Mouse (Mus musculus) embryonic fibroblast, embryonic 13.5 days (primary cell): ENCODE results near the gene Socs3. TPM values are rescaled to one million over a fixed set of nuclear protein-coding genes. Genes with fewer than 3 reads are reported as not detected.

Experiments used
- H3K27ac ChIP-seq: 2 replicates; pipeline ENCODE4 v1.5.1; 2012; ENCODE audit warnings: low read length, control low read depth, inconsistent platforms; ENCODE audit not compliant: insufficient read depth
- H3K4me1 ChIP-seq: 2 replicates; pipeline ENCODE4 v1.6.1; 2011; ENCODE audit warnings: low read length; ENCODE audit not compliant: control insufficient read depth, insufficient read depth
- H3K4me3 ChIP-seq: 2 replicates; pipeline ENCODE4 v1.5.1; 2011; ENCODE audit warnings: mild to moderate bottlenecking, control low read depth, low read length; ENCODE audit not compliant: insufficient read depth
- CTCF ChIP-seq: IDR thresholded peaks from 2 replicates; pipeline ENCODE4 v1.5.1; 2011; ENCODE audit warnings: mild to moderate bottlenecking, control low read depth, low read length, moderate library complexity, borderline replicate concordance; ENCODE audit not compliant: insufficient read depth
- POLR2A ChIP-seq: IDR thresholded peaks from 2 replicates; pipeline ENCODE4 v1.6.1; 2011; ENCODE audit warnings: low read depth, mild to moderate bottlenecking, control low read depth, low read length, moderate library complexity
- polyA plus RNA-seq: library from polyadenylated mRNA; stranded (reverse); fragments of >200 nt; gene quantifications from 2 replicates; pipeline ENCODE4 v1.2.4, GENCODE M21; 2011; ENCODE audit warnings: low read depth; ENCODE audit not compliant: missing spikeins, insufficient read length

Socs3 gene
- polyA plus RNA-seq, 1 experiment: 31.9 TPM

DNA sequence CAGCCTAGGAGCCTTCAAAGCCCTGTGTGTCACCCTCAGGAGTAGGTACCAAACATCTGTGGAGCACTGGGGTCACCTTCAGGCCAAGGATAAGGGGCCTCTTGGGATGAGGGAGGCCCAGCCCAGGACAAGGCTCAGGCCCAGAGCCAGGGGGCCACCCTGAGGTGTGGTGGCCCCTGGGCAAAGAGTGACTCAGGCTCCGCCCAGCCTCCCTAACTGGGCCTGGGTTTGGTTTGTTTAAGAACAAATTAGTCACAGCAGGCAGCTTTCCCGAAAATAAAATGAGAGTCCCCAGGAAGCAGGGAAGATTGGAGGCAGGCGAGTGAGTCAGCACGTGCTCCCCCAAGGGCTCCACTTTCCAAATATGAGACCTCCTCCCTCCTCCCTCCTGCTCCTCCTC is 37.7 kb downstream of the Socs3 start:
- TF ChIP-seq CTCF (no peak), POLR2A (no peak)
- Histone ChIP-seq H3K27ac (peak overlapping the region; percentile 72), H3K4me1 (peaks cover 35% of the 10 kb centered on the region), H3K4me3 (no peak overlapping the region)

DNA sequence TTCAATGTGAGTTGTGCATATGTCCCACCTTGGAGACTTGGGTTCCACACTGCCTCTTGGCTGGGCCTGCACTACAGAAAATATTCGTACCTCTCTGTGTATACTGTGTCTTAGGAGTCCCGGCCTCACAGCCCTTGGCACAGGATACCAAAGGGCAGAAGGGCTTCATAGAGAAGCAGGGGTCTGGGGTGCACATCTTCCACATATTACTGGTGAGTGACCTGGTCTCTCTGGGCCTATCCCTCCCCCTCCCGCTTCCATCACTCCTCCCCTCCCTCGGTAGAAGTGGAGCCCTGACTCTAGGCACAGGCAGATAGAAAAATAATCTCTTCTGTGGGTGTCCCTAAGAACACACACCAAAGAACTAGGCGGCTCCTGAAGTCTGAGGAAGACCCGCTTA is 38.3 kb downstream of the Socs3 start:
- TF ChIP-seq CTCF (no peak), POLR2A (no peak)
- Histone ChIP-seq H3K4me3 (no peak overlapping the region), H3K4me1 (peaks cover 34% of the 10 kb centered on the region), H3K27ac (peak overlapping the region; percentile 72)

DNA sequence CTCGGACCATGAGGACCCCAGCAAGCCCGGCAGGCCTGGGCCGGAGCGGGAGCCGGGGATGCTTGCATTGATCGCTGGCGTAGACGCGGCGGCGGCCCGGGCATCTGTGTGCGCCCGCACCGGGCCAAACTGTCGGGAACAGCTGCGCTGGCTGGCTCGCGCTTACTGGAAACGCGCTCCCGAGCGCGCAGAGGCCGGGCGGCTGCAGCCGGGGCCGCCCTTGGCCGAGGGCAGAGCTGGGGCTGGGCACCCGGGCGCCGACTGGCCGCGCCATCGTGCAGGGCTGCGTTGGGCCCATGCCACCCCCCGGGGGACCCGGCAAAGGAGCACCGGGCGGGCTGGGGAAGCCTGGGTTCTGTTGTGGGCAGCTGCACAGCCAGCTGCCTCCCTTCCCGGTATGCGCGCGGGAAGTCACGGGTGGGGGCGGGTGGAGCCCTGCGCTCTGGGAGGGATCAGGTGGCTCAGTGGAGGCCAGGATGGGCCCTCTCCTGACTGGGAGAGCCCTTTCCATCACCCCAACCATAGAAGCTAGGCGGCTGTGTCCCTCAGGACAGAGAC is 39.0 kb downstream of the Socs3 start:
- H3K27ac ChIP-seq: no peak overlapping the region; the same call in 1 of the 2 replicates
- H3K4me1 ChIP-seq: peaks cover 27% of the 10 kb centered on the region
- TF ChIP-seq POLR2A (no peak), CTCF (no peak)
- H3K4me3 ChIP-seq: no peak overlapping the region

DNA sequence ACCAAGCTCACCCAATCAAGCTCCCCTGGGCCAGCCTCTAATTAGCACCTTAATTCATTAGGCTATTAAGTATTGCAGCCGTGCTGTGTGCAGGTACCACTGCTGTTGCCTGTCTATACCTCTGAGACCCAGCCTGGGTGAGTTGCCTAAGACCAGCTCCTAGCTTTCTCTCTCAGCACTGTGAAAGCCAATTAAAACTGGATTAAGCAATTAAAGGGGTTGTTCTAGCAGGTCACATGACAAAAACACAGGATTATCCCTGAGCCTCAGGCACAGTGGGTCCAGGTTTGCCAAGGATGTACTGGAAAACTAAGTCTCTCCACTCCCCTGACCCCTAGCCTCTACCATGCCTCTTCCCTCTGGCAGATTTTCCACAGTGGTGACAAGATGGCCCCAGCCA is 44.3 kb downstream of the Socs3 start:
- Histone ChIP-seq H3K4me1 (peaks cover 2% of the 10 kb centered on the region; the same call in 1 of the 2 replicates), H3K27ac (no peak overlapping the region), H3K4me3 (no peak overlapping the region)
- TF ChIP-seq CTCF (no peak), POLR2A (no peak)

DNA sequence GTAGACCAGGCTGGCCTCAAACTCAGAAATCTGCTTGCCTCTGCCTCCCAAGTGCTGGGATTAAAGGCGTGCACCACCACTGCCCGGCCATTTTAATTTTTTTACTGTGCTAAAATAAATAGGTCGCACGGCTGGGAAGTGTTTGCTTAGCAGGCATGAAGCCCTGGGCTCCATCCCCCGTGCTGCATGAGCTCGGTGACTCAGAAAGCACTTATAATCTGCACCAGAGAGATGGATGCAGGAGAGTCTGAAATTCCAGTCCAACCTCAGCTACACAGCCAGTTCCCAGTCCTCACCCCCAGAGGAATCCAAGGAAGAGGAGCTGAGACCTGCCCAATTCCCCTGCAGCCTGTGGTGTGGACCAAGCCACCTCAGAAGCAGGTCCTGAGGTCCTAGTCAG is 45.4 kb downstream of the Socs3 start:
- Histone ChIP-seq H3K4me1 (peaks cover 2% of the 10 kb centered on the region; the same call in 1 of the 2 replicates), H3K27ac (no peak overlapping the region), H3K4me3 (no peak overlapping the region)
- TF ChIP-seq POLR2A (no peak), CTCF (no peak)

DNA sequence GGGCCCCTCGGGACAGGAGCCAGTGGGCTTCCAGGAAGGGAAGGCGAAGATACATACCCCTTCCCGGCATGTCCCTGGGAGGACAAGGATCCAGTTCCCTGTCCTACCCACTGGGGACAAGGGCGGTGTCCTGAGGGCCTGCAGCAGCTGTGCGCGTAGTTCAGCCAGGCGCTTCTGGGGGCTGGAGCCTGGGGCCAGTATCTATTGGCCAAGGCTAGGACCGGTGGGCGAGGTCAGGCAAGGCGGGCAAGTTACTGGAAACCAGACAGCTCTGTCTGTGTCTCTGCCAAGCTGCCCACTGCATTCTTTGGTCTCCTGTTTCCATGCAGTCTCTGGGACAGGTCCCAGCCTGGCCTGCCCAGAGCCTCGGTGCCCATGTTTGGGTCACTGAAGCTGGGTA is 46.6 kb downstream of the Socs3 start:
- peaks cover 2% of the 10 kb centered on the region; the same call in 1 of the 2 replicates for H3K4me1 ChIP-seq
- H3K27ac ChIP-seq: no peak overlapping the region
- no peak overlapping the region for H3K4me3 ChIP-seq
- no peak for TF ChIP-seq POLR2A
- TF ChIP-seq CTCF: no peak

DNA sequence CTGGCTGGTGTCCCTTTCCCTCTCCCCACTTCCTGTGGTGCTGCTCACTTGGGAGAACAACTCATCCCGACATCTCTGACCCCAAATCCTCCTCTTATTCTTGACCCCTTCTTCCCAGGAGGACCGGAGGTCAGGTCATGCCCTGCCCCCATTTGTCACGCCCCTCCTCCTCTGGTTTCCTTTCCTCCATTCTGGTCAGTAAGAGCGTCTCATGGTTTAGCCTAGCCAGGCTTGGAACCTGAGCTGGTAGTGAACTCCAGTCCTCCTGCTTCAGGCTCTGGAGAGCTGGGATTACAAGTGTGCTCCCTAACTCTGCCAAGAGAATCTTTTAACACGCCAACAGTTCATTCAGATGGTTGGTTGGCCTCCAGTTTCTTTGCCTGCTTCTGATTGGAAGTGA is 50.6 kb downstream of the Socs3 start:
- H3K4me1 ChIP-seq: no peaks in the 10 kb centered on the region
- no peak overlapping the region for H3K4me3 ChIP-seq
- TF ChIP-seq POLR2A (no peak), CTCF (no peak)
- H3K27ac ChIP-seq: no peak overlapping the region

DNA sequence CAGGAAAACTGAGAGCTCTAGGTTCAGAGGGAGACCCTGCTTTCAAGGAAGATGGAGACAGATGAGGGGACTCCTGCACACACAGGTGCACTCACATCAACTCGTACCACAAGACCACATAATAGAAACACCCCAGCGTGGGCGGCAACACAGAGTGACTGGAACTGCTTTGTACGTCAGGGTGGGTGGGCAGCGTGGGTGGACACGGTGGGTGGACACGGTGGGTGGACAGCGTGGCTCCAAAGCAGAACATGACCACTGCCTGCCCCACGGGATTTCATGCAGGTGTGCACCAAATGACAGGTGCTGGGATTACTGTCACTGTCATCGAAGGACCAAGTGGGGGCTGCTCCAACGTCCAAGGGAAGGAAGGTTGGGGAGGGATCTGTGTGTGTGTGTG is 51.3 kb downstream of the Socs3 start:
- H3K27ac ChIP-seq: no peak overlapping the region
- TF ChIP-seq CTCF (no peak), POLR2A (no peak)
- H3K4me3 ChIP-seq: no peak overlapping the region
- H3K4me1 ChIP-seq: no peaks in the 10 kb centered on the region

Other genes with a start within 250 kb of the Socs3 start
- gene Tmc8, start 188.0 kb downstream of the Socs3 start, polyA plus RNA-seq: 0.30 and 0.39 TPM in 2 replicates
- 19.5 and 20.5 TPM in 2 replicates for gene Tmc6, start 187.8 kb downstream of the Socs3 start, polyA plus RNA-seq
- gene 6030468B19Rik, start 172.4 kb downstream of the Socs3 start, polyA plus RNA-seq: not detected in 2 replicates
- 0.49 TPM in 1 of 2 replicates, not detected in the other for gene Gm20708, start 160.4 kb downstream of the Socs3 start, polyA plus RNA-seq
- 66.9 and 68.6 TPM in 2 replicates for gene Syngr2, start 160.4 kb downstream of the Socs3 start, polyA plus RNA-seq
- gene Afmid, start 144.1 kb downstream of the Socs3 start, polyA plus RNA-seq: 5.6 and 6.4 TPM in 2 replicates
- 48.4 and 61.9 TPM in 2 replicates for gene Tk1, start 144.0 kb downstream of the Socs3 start, polyA plus RNA-seq
- gene Birc5, start 120.8 kb downstream of the Socs3 start, polyA plus RNA-seq: 73.3 and 86.8 TPM in 2 replicates
- gene Tmem235, start 109.3 kb downstream of the Socs3 start, polyA plus RNA-seq: not detected in 2 replicates
- gene Tha1, start 96.6 kb downstream of the Socs3 start, polyA plus RNA-seq: 1.2 and 1.7 TPM in 2 replicates
- gene Pgs1, start 16.2 kb upstream of the Socs3 start, polyA plus RNA-seq: 29.5 and 33.4 TPM in 2 replicates
- gene Dnah17, start 160.6 kb upstream of the Socs3 start, polyA plus RNA-seq: not detected in 2 replicates